ENCODE assay signal across 8 mouse cellular contexts in genomic region chr2:26315072-26315924, GRCm38 (mm10). TPM values are rescaled to one million over a fixed set of nuclear protein-coding genes. Genes with fewer than 3 reads are reported as not detected.
DNase-seq lines count a peak whose midpoint lies in the region; ATAC-seq lines count a peak whose summit lies in the region.

Gene Gpsm1, plus strand, starts transcription at chr2:26315515.

- peak; percentile 58 for DNase-seq in adipocyte (ENCODE audit: low spot score)
- DNase-seq in gastrocnemius, postnatal 36 days: peak; percentile 76 to 83
- DNase-seq in intestine, embryonic 14.5 days (ENCODE audit: low spot score): peak; percentile 88
- peak; percentile 93 for DNase-seq in limb, embryonic 10.5 days (ENCODE audit: low spot score)
- DNase-seq in midbrain, embryonic 11.5 days (ENCODE audit: low spot score, missing footprints): peak; percentile 99
- DNase-seq in skeletal muscle tissue, adult 2 months (ENCODE audit: low read depth, low spot score): peak; percentile 72

- no peaks in the 10 kb centered on the region for H3K36me3 ChIP-seq in intestine, embryonic 14.5 days (ENCODE audit: control insufficient read depth, insufficient read depth, low read length)
- H3K36me3 ChIP-seq in limb, embryonic 10.5 days: peaks cover 33% of the 10 kb centered on the region
- no peaks in the 10 kb centered on the region for H3K36me3 ChIP-seq in midbrain, embryonic 11.5 days (ENCODE audit: control insufficient read depth, insufficient read depth, low read length)

- H3K4me3 ChIP-seq in intestine, embryonic 14.5 days (ENCODE audit: low read depth, low read length): peak within 1 kb of the TSS; percentile 85
- H3K4me3 ChIP-seq in limb, embryonic 10.5 days: peak within 1 kb of the TSS; percentile 86
- H3K4me3 ChIP-seq in midbrain, embryonic 11.5 days (ENCODE audit: low read depth, low read length): peak within 1 kb of the TSS; percentile 95

- H3K27me3 ChIP-seq in intestine, embryonic 14.5 days (replicated peaks; ENCODE audit: control insufficient read depth, insufficient read depth, low read length): no peaks in the 10 kb centered on the region
- no peaks in the 10 kb centered on the region for H3K27me3 ChIP-seq in limb, embryonic 10.5 days (ENCODE audit: low read depth, poor library complexity, severe bottlenecking)
- H3K27me3 ChIP-seq in midbrain, embryonic 11.5 days (ENCODE audit: control insufficient read depth, insufficient read depth, low read length): no peaks in the 10 kb centered on the region

- H3K27ac ChIP-seq in intestine, embryonic 14.5 days (ENCODE audit: low read depth): peak within 1 kb of the TSS; percentile 95
- peak within 1 kb of the TSS; percentile 95 for H3K27ac ChIP-seq in limb, embryonic 10.5 days
- peak within 1 kb of the TSS; percentile 86 for H3K27ac ChIP-seq in midbrain, embryonic 11.5 days (ENCODE audit: low read depth, low read length)

- no peaks in the 10 kb centered on the region for H3K9me3 ChIP-seq in intestine, embryonic 14.5 days (ENCODE audit: control insufficient read depth, low read length)
- H3K9me3 ChIP-seq in limb, embryonic 10.5 days (replicated peaks): no peaks in the 10 kb centered on the region
- H3K9me3 ChIP-seq in midbrain, embryonic 11.5 days (ENCODE audit: control insufficient read depth, low read length): no peaks in the 10 kb centered on the region

- peak within 1 kb of the TSS; percentile 93 for H3K9ac ChIP-seq in intestine, embryonic 14.5 days (ENCODE audit: low read length)
- H3K9ac ChIP-seq in midbrain, embryonic 11.5 days (ENCODE audit: low read length): peak within 1 kb of the TSS; percentile 94

- H3K4me2 ChIP-seq in intestine, embryonic 14.5 days (ENCODE audit: low read length): peak within 1 kb of the TSS; percentile 96
- H3K4me2 ChIP-seq in midbrain, embryonic 11.5 days: peak within 1 kb of the TSS; percentile 98

- intact Hi-C loops in gastrocnemius, postnatal 36 days (cut with DNase I): no loop called here

- WGBS in intestine, embryonic 14.5 days: 1% methylated on average over 44 of the region's 66 CpGs
- WGBS in limb, embryonic 10.5 days: under 1% methylated on average over 59 of the region's 66 CpGs
- WGBS in midbrain, embryonic 11.5 days: under 1% methylated on average over 55 of the region's 66 CpGs

- ATAC-seq in common myeloid progenitor, adult 5-6 weeks (replicated peaks; ENCODE audit: low read depth, poor library complexity, severe bottlenecking): peak; percentile 46
- peak; percentile 89 for ATAC-seq in intestine, embryonic 14.5 days (replicated peaks; ENCODE audit: low FRiP score, low TSS enrichment, low read depth)
- ATAC-seq in midbrain, embryonic 11.5 days (ENCODE audit: low FRiP score): peak; percentile 91
- ATAC-seq in erythroid progenitor cell, adult 5-6 weeks (replicated peaks; ENCODE audit: low FRiP score, poor library complexity, severe bottlenecking): no peak

- peaks cover 39% of the 10 kb centered on the region for H3K4me1 ChIP-seq in intestine, embryonic 14.5 days (replicated peaks; ENCODE audit: control insufficient read depth, insufficient read depth, low read length)
- H3K4me1 ChIP-seq in limb, embryonic 10.5 days: peaks cover 63% of the 10 kb centered on the region
- H3K4me1 ChIP-seq in midbrain, embryonic 11.5 days (ENCODE audit: control insufficient read depth, insufficient read depth, low read length): peaks cover 28% of the 10 kb centered on the region

RNA-seq across cellular contexts. Expression of gene Gpsm1, which starts in this region (rescaled TPM):
- 14.4 and 23.8 TPM in 2 replicates for total RNA-seq in common myeloid progenitor, adult 5-6 weeks (2017)
- total RNA-seq in gastrocnemius, postnatal 36 days (2021): 1 to 10 TPM; 2.1 to 2.9 TPM
- polyA plus RNA-seq in intestine, embryonic 14.5 days (2014; fragmentation: Nextera tagmentation; extraction: Ambion mirVana): 23.4 and 26.7 TPM in 2 replicates
- polyA plus RNA-seq in limb, embryonic 10.5 days (2016; fragmentation: Nextera tagmentation; extraction: Ambion mirVana): 83.6 and 91.4 TPM in 2 replicates
- 46.2 and 53.3 TPM in 2 replicates for polyA plus RNA-seq in midbrain, embryonic 11.5 days (2014; fragmentation: Nextera tagmentation; extraction: Ambion mirVana)
- not detected in 2 replicates for total RNA-seq in erythroid progenitor cell, adult 5-6 weeks (2015; ENCODE audit: low replicate concordance)
- 0.13 and 1.4 TPM in 2 replicates for total RNA-seq in erythroid progenitor cell, adult 5-6 weeks (2017; ENCODE audit: low replicate concordance)
